Mouse (Mus musculus): ENCODE measurements around the gene Cacng5. TPM values are rescaled to one million over a fixed set of nuclear protein-coding genes. Genes with fewer than 3 reads are reported as not detected.

Cacng5 gene
- polyA plus RNA-seq, 1 experiment from 2014 or later: 14.3 TPM

GRCm38 (mm10) chr11:107900470-107900869 is 14.4 kb downstream of the Cacng5 start:
- no peaks in the 10 kb centered on the region for H3K36me3 ChIP-seq (ENCODE audit: control insufficient read depth, insufficient read depth, low read length)
- no peak overlapping the region for H3K27ac ChIP-seq (ENCODE audit: low read depth, low read length)
- H3K27me3 ChIP-seq (replicated peaks; ENCODE audit: control insufficient read depth, insufficient read depth, low read length): no peaks in the 10 kb centered on the region
- WGBS: 44% methylated on average over 4 of the region's 4 CpGs
- H3K9ac ChIP-seq (ENCODE audit: low read depth, low read length): no peak overlapping the region
- H3K9me3 ChIP-seq (ENCODE audit: control insufficient read depth, low read length): no peaks in the 10 kb centered on the region
- H3K4me3 ChIP-seq (ENCODE audit: low read length): no peak overlapping the region
- ATAC-seq: no peak
- peaks cover 9% of the 10 kb centered on the region for H3K4me1 ChIP-seq (ENCODE audit: control insufficient read depth, insufficient read depth, low read depth, low read length)
- H3K4me2 ChIP-seq (ENCODE audit: low read length): no peak overlapping the region

GRCm38 (mm10) chr11:107898698-107899097 is 16.2 kb downstream of the Cacng5 start:
- Histone ChIP-seq H3K36me3 (ENCODE audit: control insufficient read depth, insufficient read depth, low read length) (no peaks in the 10 kb centered on the region), H3K4me1 (ENCODE audit: control insufficient read depth, insufficient read depth, low read depth, low read length) (peaks cover 5% of the 10 kb centered on the region), H3K9ac (ENCODE audit: low read depth, low read length) (no peak overlapping the region), H3K4me2 (ENCODE audit: low read length) (no peak overlapping the region), H3K27me3 (replicated peaks; ENCODE audit: control insufficient read depth, insufficient read depth, low read length) (no peaks in the 10 kb centered on the region), H3K9me3 (ENCODE audit: control insufficient read depth, low read length) (no peaks in the 10 kb centered on the region), H3K27ac (ENCODE audit: low read depth, low read length) (no peak overlapping the region), H3K4me3 (ENCODE audit: low read length) (no peak overlapping the region)
- 56% methylated on average over 2 of the region's 2 CpGs for WGBS
- no peak for ATAC-seq

GRCm38 (mm10) chr11:107895635-107896034 is 19.2 kb downstream of the Cacng5 start:
- ATAC-seq: no peak

GRCm38 (mm10) chr11:107891377-107891776 is 23.5 kb downstream of the Cacng5 start:
- no peak overlapping the region for H3K27ac ChIP-seq (ENCODE audit: low read depth, low read length)
- H3K27me3 ChIP-seq (replicated peaks; ENCODE audit: control insufficient read depth, insufficient read depth, low read length): no peaks in the 10 kb centered on the region
- no peaks in the 10 kb centered on the region for H3K36me3 ChIP-seq (ENCODE audit: control insufficient read depth, insufficient read depth, low read length)
- no peak overlapping the region for H3K4me2 ChIP-seq (ENCODE audit: low read length)
- H3K9me3 ChIP-seq (ENCODE audit: control insufficient read depth, low read length): no peaks in the 10 kb centered on the region
- no peak overlapping the region for H3K4me3 ChIP-seq (ENCODE audit: low read length)
- no peak overlapping the region for H3K9ac ChIP-seq (ENCODE audit: low read depth, low read length)
- WGBS: 83% methylated on average over 3 of the region's 3 CpGs
- no peak for ATAC-seq
- H3K4me1 ChIP-seq (ENCODE audit: control insufficient read depth, insufficient read depth, low read depth, low read length): peaks cover 7% of the 10 kb centered on the region

More at GRCm38 (mm10) chr11:107895635-107896034, 19.2 kb downstream of the Cacng5 start:
- no peaks in the 10 kb centered on the region for H3K9me3 ChIP-seq (ENCODE audit: control insufficient read depth, low read length)
- no peak overlapping the region for H3K9ac ChIP-seq (ENCODE audit: low read depth, low read length)
- no peak overlapping the region for H3K4me2 ChIP-seq (ENCODE audit: low read length)
- H3K27me3 ChIP-seq (replicated peaks; ENCODE audit: control insufficient read depth, insufficient read depth, low read length): no peaks in the 10 kb centered on the region
- H3K27ac ChIP-seq (ENCODE audit: low read depth, low read length): no peak overlapping the region
- peaks cover 5% of the 10 kb centered on the region for H3K4me1 ChIP-seq (ENCODE audit: control insufficient read depth, insufficient read depth, low read depth, low read length)
- WGBS: 68% methylated on average over 4 of the region's 4 CpGs
- H3K4me3 ChIP-seq (ENCODE audit: low read length): no peak overlapping the region
- H3K36me3 ChIP-seq (ENCODE audit: control insufficient read depth, insufficient read depth, low read length): no peaks in the 10 kb centered on the region

- 77% methylated on average over 6 of the region's 6 CpGs for WGBS
- H3K9me3 ChIP-seq (ENCODE audit: control insufficient read depth, low read length): no peaks in the 10 kb centered on the region
- H3K4me2 ChIP-seq (ENCODE audit: low read length): no peak overlapping the region
- H3K27ac ChIP-seq (ENCODE audit: low read depth, low read length): no peak overlapping the region
- H3K36me3 ChIP-seq (ENCODE audit: control insufficient read depth, insufficient read depth, low read length): no peaks in the 10 kb centered on the region
- H3K9ac ChIP-seq (ENCODE audit: low read depth, low read length): no peak overlapping the region
- no peak for ATAC-seq
- no peaks in the 10 kb centered on the region for H3K27me3 ChIP-seq (replicated peaks; ENCODE audit: control insufficient read depth, insufficient read depth, low read length)
- no peak overlapping the region for H3K4me3 ChIP-seq (ENCODE audit: low read length)
- H3K4me1 ChIP-seq (ENCODE audit: control insufficient read depth, insufficient read depth, low read depth, low read length): peaks cover 2% of the 10 kb centered on the region; the same call in 1 of the 2 replicates
These were observed 27.5 kb downstream of the Cacng5 start for GRCm38 (mm10) chr11:107887342-107887741.

GRCm38 (mm10) chr11:107876840-107877239 is 38.0 kb downstream of the Cacng5 start:
- 63% methylated on average over 5 of the region's 5 CpGs for WGBS
- no peak overlapping the region for H3K9ac ChIP-seq (ENCODE audit: low read depth, low read length)
- H3K4me3 ChIP-seq (ENCODE audit: low read length): no peak overlapping the region
- H3K27ac ChIP-seq (ENCODE audit: low read depth, low read length): no peak overlapping the region
- no peaks in the 10 kb centered on the region for H3K27me3 ChIP-seq (replicated peaks; ENCODE audit: control insufficient read depth, insufficient read depth, low read length)
- peak; percentile 77; the same call in 1 of the 2 replicates for ATAC-seq
- no peak overlapping the region for H3K4me2 ChIP-seq (ENCODE audit: low read length)
- no peaks in the 10 kb centered on the region for H3K9me3 ChIP-seq (ENCODE audit: control insufficient read depth, low read length)
- H3K36me3 ChIP-seq (ENCODE audit: control insufficient read depth, insufficient read depth, low read length): no peaks in the 10 kb centered on the region
- no peaks in the 10 kb centered on the region for H3K4me1 ChIP-seq (ENCODE audit: control insufficient read depth, insufficient read depth, low read depth, low read length)

- no peak overlapping the region for H3K4me2 ChIP-seq (ENCODE audit: low read length)
- no peak overlapping the region for H3K9ac ChIP-seq (ENCODE audit: low read depth, low read length)
- peak; percentile 42; the same call in 1 of the 2 replicates for ATAC-seq
- H3K36me3 ChIP-seq (ENCODE audit: control insufficient read depth, insufficient read depth, low read length): no peaks in the 10 kb centered on the region
- H3K4me3 ChIP-seq (ENCODE audit: low read length): no peak overlapping the region
- no peaks in the 10 kb centered on the region for H3K27me3 ChIP-seq (replicated peaks; ENCODE audit: control insufficient read depth, insufficient read depth, low read length)
- no peaks in the 10 kb centered on the region for H3K4me1 ChIP-seq (ENCODE audit: control insufficient read depth, insufficient read depth, low read depth, low read length)
- H3K27ac ChIP-seq (ENCODE audit: low read depth, low read length): no peak overlapping the region
- H3K9me3 ChIP-seq (ENCODE audit: control insufficient read depth, low read length): no peaks in the 10 kb centered on the region
- 59% methylated on average over 18 of the region's 18 CpGs for WGBS
These were observed 38.9 kb downstream of the Cacng5 start for GRCm38 (mm10) chr11:107875861-107876494.

- Histone ChIP-seq H3K9ac (ENCODE audit: low read depth, low read length) (no peak overlapping the region), H3K9me3 (ENCODE audit: control insufficient read depth, low read length) (no peaks in the 10 kb centered on the region), H3K36me3 (ENCODE audit: control insufficient read depth, insufficient read depth, low read length) (no peaks in the 10 kb centered on the region), H3K4me3 (ENCODE audit: low read length) (no peak overlapping the region), H3K27ac (ENCODE audit: low read depth, low read length) (no peak overlapping the region), H3K4me2 (ENCODE audit: low read length) (no peak overlapping the region), H3K27me3 (replicated peaks; ENCODE audit: control insufficient read depth, insufficient read depth, low read length) (no peaks in the 10 kb centered on the region), H3K4me1 (ENCODE audit: control insufficient read depth, insufficient read depth, low read depth, low read length) (no peaks in the 10 kb centered on the region)
- ATAC-seq: no peak
- WGBS: 67% methylated on average over 6 of the region's 6 CpGs
These were observed 42.1 kb downstream of the Cacng5 start for GRCm38 (mm10) chr11:107872743-107873142.

GRCm38 (mm10) chr11:107867509-107867908 is 47.3 kb downstream of the Cacng5 start:
- Histone ChIP-seq H3K4me2 (ENCODE audit: low read length) (no peak overlapping the region), H3K4me3 (ENCODE audit: low read length) (no peak overlapping the region), H3K36me3 (ENCODE audit: control insufficient read depth, insufficient read depth, low read length) (no peaks in the 10 kb centered on the region), H3K9me3 (ENCODE audit: control insufficient read depth, low read length) (no peaks in the 10 kb centered on the region), H3K27ac (ENCODE audit: low read depth, low read length) (no peak overlapping the region), H3K4me1 (ENCODE audit: control insufficient read depth, insufficient read depth, low read depth, low read length) (peaks cover 5% of the 10 kb centered on the region; the same call in 1 of the 2 replicates), H3K27me3 (replicated peaks; ENCODE audit: control insufficient read depth, insufficient read depth, low read length) (no peaks in the 10 kb centered on the region), H3K9ac (ENCODE audit: low read depth, low read length) (no peak overlapping the region)
- WGBS: 58% methylated on average over 8 of the region's 8 CpGs
- no peak for ATAC-seq
